Mouse (Mus musculus) bone marrow macrophage, adult 2 months (primary cell): ENCODE measurements around the gene Zfp937. TPM values are rescaled to one million over a fixed set of nuclear protein-coding genes. Genes with fewer than 3 reads are reported as not detected.
"Not testable (repeated sequence)": the region's sequence is repeated elsewhere in the genome, so short reads cannot be mapped to it uniquely, and the experiment has no call there.

Experiments used
- H3K27ac ChIP-seq: 2 replicates; pipeline ENCODE4 v1.5.1; 2012; ENCODE audit warnings: low read depth, low read length; ENCODE audit not compliant: insufficient read depth
- H3K4me1 ChIP-seq: 2 replicates; pipeline ENCODE4 v1.6.1; 2012; ENCODE audit warnings: low read length; ENCODE audit not compliant: control insufficient read depth, insufficient read depth
- H3K4me3 ChIP-seq: 2 replicates; pipeline ENCODE4 v1.5.1; 2012; ENCODE audit warnings: mild to moderate bottlenecking, low read length, moderate library complexity; ENCODE audit not compliant: insufficient read depth
- CTCF ChIP-seq: IDR thresholded peaks from 2 replicates; pipeline ENCODE4 v1.5.1; 2012; ENCODE audit warnings: low read depth, mild to moderate bottlenecking, low read length, moderate library complexity
- POLR2A ChIP-seq: IDR thresholded peaks from 2 replicates; pipeline ENCODE4 v1.6.1; 2012; ENCODE audit warnings: mild to moderate bottlenecking, low read depth, low read length, borderline replicate concordance
- polyA plus RNA-seq: library from polyadenylated mRNA; stranded (reverse); fragments of >200 nt; gene quantifications from 2 replicates; pipeline ENCODE4 v1.2.4, GENCODE M21; 2012; ENCODE audit not compliant: missing spikeins, insufficient read depth, insufficient read length

Gene Zfp937
- 1.5 and 1.9 TPM in 2 replicates for polyA plus RNA-seq

DNA sequence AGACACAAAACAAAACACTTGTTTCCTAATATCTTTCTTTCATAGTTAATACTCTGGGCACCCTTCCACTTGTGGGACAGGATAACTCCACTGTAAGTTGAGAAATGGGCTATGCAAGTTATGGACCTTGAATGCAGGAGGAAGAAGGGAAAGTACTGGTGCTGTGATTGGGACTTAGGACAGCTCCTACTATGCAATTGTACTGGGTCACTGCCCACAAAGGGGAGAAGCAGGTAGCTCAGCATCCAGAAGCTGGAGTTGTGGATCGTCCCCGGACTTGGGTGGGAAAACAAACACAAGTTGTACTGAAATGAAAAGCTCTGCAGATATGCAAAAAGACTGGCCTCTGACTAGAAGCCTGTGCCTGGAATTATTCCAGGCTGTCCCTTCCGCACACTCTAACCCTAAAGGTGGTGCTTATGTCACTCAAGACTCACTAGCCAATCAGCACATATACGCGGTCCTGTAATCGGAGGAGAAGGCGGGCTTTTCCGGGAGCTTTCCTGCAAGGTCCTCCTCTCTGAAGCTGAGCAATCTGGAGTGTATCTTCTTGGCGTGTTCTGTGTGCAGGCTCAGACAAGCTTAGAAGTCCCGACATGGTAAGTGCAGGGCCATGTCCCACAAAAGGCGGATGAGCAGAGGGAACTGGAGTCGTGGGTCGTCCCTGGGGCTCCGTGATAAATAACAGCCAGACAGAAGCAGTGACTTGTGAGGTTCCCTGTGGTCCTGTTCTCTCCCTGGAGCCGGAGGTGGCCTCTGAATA lies at the start of gene Zfp937:
Gene Zfp937 (plus strand): TSS at position 474 of the 763 bp plus-strand sequence.
- H3K27ac ChIP-seq, H3K4me1 ChIP-seq: not testable (repeated sequence)
- peak within 1 kb of the TSS; percentile 64 for H3K4me3 ChIP-seq

DNA sequence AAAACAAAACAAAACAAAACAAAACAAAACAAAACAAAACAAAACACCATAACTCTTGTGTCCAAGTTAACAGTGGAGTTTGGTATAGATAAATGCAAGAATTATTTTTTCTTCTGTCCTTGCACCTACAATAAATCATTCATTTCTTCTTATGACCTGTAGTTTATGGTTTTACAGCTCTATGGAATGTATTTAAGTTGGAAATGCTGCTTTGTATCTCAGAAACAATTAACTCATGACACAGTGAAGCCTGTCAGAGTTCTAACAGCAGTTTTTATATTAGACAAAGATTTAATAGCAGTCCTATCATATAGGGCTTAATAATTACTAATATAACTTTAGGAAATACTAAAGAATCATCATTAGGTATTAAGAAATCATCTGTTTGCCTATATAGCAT lies 44.0 kb upstream of the Zfp937 start:
- Histone ChIP-seq H3K4me3 (no peak overlapping the region), H3K27ac (no peak overlapping the region), H3K4me1 (no peaks in the 10 kb centered on the region)
- TF ChIP-seq CTCF, result no peak
- no peak for TF ChIP-seq POLR2A

DNA sequence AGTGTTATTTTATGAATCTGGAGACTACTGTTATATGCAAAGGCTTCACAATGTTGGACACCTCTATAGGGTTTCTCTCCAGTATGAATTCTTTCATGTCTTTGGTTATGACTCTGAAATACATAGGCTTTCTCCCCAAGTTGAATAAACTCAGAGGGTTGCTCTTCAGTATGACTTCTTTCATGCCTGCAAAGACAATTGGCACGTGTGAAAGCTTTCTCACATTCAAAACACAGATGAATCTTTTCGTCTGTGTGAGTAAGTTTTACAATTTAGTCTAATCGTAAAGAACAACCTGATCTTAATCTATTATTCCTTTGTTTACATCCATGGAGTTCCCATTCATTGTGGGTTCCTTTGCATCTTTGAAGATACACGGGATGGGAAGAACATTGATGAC lies 38.3 kb upstream of the Zfp937 start, which contains the start of gene Gm10770:
Gene Gm10770 (minus strand): TSS at position 101 of the 400 bp plus-strand sequence.
- not testable (repeated sequence) for H3K4me1 ChIP-seq, H3K27ac ChIP-seq, H3K4me3 ChIP-seq

DNA sequence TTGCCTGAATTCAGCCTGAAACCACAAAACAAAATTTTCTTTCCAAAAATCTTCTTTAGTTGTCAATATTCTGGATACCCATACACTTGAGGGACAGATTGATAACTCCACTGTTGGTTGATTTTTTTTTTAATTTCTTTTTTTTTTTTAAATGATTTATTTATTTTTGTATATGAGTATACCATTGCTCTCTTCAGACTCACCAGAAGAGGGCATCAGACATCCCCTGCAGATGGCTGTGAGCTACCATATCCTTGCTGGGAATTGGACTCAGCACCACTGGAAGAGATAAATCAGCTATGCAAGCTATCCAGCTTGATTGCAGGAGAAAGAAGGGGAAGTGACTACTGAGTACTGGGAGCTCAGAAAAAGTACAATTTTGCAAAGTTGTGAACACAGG lies 36.8 kb upstream of the Zfp937 start:
- H3K27ac ChIP-seq, H3K4me1 ChIP-seq, H3K4me3 ChIP-seq: not testable (repeated sequence)

DNA sequence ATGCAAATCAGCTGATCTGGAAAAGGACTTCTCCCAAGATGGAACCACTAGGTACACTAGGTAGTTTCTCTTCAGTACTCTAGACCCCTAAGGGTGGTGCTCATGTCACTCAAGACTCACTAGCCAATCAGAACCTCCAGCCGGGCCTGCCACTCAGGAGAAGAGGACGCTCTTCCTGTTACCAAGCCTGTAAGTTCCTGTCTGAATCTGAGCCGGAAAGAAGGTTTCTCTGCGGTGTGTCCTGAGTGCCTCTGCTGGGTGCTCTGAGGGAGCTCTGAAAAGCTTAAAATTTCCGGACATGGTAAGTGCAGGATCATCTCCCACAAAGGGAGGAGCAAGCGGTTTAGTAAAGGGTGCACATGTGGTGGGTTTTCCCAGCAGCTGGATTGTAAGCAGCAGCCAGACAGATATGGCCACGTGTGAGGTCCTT lies 36.3 kb upstream of the Zfp937 start, which contains the start of gene Gm14139:
Gene Gm14139 (plus strand): TSS at position 186 of the 430 bp plus-strand sequence.
- H3K27ac ChIP-seq, H3K4me1 ChIP-seq, H3K4me3 ChIP-seq: not testable (repeated sequence)

DNA sequence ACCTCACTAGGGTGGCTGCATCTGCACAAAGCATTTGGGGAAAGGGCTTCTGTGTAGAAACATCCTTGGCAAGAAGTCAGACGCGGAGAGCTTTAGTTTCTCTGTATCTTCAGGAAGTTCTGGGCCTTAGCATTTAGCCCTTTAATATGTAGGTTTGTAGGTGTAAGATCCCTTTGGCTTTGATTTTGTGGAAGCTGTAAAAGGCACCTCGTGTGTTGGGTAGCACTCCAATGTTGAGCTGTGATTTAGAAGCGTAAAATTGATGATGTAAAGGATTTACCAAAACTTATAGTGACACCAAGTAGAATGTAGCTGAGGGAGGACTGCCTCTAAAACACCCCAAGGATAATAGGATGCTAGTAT lies 471 bp downstream of the Zfp937 start:
- not testable (repeated sequence) for H3K27ac ChIP-seq, H3K4me1 ChIP-seq
- H3K4me3 ChIP-seq, result peak overlapping the region; percentile 64

DNA sequence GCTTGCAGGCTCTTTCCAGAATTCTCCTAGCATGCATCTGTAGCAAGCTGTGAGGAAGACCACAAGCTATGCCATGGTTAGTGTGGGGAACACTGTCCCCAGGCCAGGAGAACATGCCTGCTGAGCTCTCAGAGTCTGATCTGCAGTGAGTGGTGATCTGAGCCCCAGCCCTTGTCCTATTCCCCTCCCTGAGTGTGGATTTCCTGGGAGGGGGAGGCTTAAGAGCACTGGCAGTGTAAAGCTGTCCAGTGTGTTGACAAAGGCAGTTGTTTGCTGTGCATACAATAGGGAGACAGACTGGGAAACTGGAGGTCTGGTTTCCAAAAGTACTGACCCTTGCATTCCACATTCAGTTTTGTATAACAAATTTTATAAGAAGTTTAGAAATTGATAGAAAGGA lies 5.4 kb downstream of the Zfp937 start:
- H3K27ac ChIP-seq, H3K4me3 ChIP-seq, H3K4me1 ChIP-seq: not testable (repeated sequence)

DNA sequence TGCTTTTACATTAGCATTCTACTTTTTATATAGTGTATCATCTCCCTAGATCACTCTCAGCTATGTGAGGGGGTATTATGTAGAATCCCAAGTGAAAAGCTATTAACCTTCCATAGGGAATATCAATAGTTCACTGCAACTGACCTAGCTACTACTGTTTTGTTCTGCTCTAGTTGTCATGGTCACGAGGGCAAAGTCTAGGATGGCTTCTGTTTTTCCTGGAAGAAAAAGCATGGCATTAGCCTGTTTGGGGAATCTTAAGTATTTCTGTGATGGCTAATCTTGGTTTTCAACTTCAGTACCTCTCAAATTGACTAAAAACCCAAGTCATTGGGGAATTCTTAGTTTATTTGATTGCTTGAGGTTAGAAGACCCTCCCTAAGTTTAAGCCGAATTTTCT lies 25.3 kb downstream of the Zfp937 start:
- no peak for TF ChIP-seq CTCF
- TF ChIP-seq POLR2A, result no peak
- H3K4me1 ChIP-seq, result no peaks in the 10 kb centered on the region
- H3K4me3 ChIP-seq, result no peak overlapping the region
- no peak overlapping the region for H3K27ac ChIP-seq

DNA sequence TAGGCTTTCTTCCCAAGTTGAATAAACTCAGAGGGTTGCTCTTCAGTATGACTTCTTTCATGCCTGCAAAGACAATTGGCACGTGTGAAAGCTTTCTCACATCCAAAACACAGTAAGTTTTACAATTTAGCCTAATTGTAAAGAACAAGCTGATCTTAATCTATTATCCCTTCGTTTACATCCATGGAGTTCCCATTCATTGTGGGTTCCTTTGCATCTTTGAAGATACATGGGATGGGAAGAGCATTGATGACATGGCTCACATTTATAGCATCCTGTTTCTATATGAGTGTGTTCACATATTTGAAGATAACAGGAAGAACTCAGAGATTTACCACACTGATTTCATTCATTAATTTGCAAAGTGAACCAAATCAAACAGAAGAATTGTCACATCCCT lies 37.6 kb downstream of the Zfp937 start, which contains the start of gene Gm21994:
Gene Gm21994 (minus strand): TSS at position 101 of the 400 bp plus-strand sequence.
- not testable (repeated sequence) for H3K4me3 ChIP-seq

DNA sequence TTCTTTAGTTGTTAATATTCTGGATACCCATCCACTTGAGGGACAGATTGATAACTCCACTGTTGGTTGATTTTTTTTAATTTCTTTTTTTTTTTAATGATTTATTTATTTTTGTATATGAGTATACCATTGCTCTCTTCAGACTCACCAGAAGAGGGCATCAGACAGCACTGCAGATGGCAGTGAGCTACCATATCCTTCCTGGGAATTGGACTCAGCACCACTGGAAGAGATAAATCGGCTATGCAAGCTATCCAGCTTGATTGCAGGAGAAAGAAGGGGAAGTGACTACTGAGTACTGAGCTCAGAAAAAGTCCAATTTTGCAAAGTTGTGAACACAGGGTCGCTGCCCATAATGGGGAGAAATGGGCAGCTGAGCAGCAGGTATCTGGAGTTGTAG lies 39.0 kb downstream of the Zfp937 start:
- not testable (repeated sequence) for H3K4me1 ChIP-seq, H3K4me3 ChIP-seq, H3K27ac ChIP-seq

More for the DNA sequence above, 37.6 kb downstream of the Zfp937 start, which contains the start of gene Gm21994:
- H3K4me1 ChIP-seq, H3K27ac ChIP-seq: not testable (repeated sequence)

DNA sequence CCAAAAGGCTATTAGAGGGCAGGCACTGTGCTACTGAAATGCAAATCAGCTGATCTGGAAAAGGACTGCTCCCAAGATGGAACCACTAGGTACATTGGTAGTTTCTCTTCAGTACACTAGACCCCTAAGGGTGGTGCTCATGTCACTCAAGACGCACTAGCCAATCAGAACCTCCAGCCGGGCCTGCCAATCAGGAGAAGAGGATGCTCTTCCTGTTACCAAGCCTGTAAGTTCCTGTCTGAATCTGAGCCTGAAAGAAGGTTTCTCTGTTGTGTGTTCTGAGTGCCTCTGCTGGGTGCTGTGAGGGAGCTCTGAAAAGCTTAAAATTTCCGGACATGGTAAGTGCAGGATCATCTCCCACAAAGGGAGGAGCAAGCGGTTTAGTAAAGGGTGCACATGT lies 39.4 kb downstream of the Zfp937 start, which contains the start of gene Gm14124:
Gene Gm14124 (plus strand): TSS at position 227 of the 400 bp plus-strand sequence.
- not testable (repeated sequence) for H3K27ac ChIP-seq, H3K4me3 ChIP-seq, H3K4me1 ChIP-seq

Other genes starting within 250 kb of the Zfp937 start
- 21.0 and 21.5 TPM in 2 replicates for gene Zfp120, start 81.4 kb upstream of the Zfp937 start, polyA plus RNA-seq
- gene Gm10770, start 38.4 kb upstream of the Zfp937 start, polyA plus RNA-seq, result not detected in 2 replicates
- not detected in 2 replicates for gene Gm14139, start 36.3 kb upstream of the Zfp937 start, polyA plus RNA-seq
- 1.4 and 2.7 TPM in 2 replicates for gene Gm21994, start 37.5 kb downstream of the Zfp937 start, polyA plus RNA-seq
- gene Gm14124, start 39.4 kb downstream of the Zfp937 start, polyA plus RNA-seq, result not detected in 2 replicates
- gene Gm10130, start 105.6 kb downstream of the Zfp937 start, polyA plus RNA-seq, result 2.4 TPM in 1 of 2 replicates, not detected in the other
- 1.2 and 1.8 TPM in 2 replicates for gene 3300002I08Rik, start 144.7 kb downstream of the Zfp937 start, polyA plus RNA-seq
- 1.5 and 3.1 TPM in 2 replicates for gene Zfp442, start 233.4 kb downstream of the Zfp937 start, polyA plus RNA-seq